Mouse (Mus musculus): ENCODE measurements at regions not wholly inside any gene's neighbourhood (a gene's known extent, or its start where the extent isn't known, plus 50 kb on each side); places are given as distances from the start of the nearest gene placed in this dataset.

- DNase-seq (peak; percentile 72), ATAC-seq (ENCODE audit: insufficient read depth) (peak; percentile 52; the same call in 1 of the 2 replicates)
- no peaks in the 10 kb centered on the region for H3K9me3 ChIP-seq (ENCODE audit: low read depth, low read length)
- no peak overlapping the region for H3K9ac ChIP-seq
- no peak for TF ChIP-seq CTCF (IDR thresholded peaks at IDR 0.05; ENCODE audit: low read depth)
- H3K27ac ChIP-seq (ENCODE audit: low read depth) = no peak overlapping the region
- WGBS = 46% methylated on average over 5 of the region's 5 CpGs
- H3K4me3 ChIP-seq (ENCODE audit: low read depth, low read length) = no peak overlapping the region
- H3K36me3 ChIP-seq (ENCODE audit: insufficient read depth) = no peaks in the 10 kb centered on the region
- H3K4me1 ChIP-seq (ENCODE audit: insufficient read depth) = no peaks in the 10 kb centered on the region
- no peak overlapping the region for H3K4me2 ChIP-seq
- no peaks in the 10 kb centered on the region for H3K27me3 ChIP-seq (ENCODE audit: insufficient read depth, low read length)
These were observed 147.8 kb upstream of the Paip1 start for GRCm38 (mm10) chr13:119280622-119281021.

- Histone ChIP-seq H3K36me3 (ENCODE audit: insufficient read depth) (no peaks in the 10 kb centered on the region), H3K27me3 (ENCODE audit: insufficient read depth, low read length) (no peaks in the 10 kb centered on the region), H3K9me3 (ENCODE audit: low read depth, low read length) (no peaks in the 10 kb centered on the region), H3K9ac (no peak overlapping the region), H3K4me1 (ENCODE audit: insufficient read depth) (no peaks in the 10 kb centered on the region), H3K4me3 (ENCODE audit: low read depth, low read length) (no peak overlapping the region), H3K27ac (ENCODE audit: low read depth) (no peak overlapping the region), H3K4me2 (no peak overlapping the region)
- WGBS = 45% methylated on average over 6 of the region's 6 CpGs
- peak; percentile 86 for DNase-seq
- peak; percentile 54 for ATAC-seq (ENCODE audit: insufficient read depth)
- peak; percentile 79 for TF ChIP-seq CTCF (IDR thresholded peaks at IDR 0.05; ENCODE audit: low read depth)
These were observed 145.0 kb upstream of the Paip1 start for GRCm38 (mm10) chr13:119283448-119283847.

- WGBS = 61% methylated on average over 1 of the region's 1 CpGs
- DNase-seq (no peak), ATAC-seq (ENCODE audit: insufficient read depth) (no peak)
- Histone ChIP-seq H3K36me3 (ENCODE audit: insufficient read depth) (no peaks in the 10 kb centered on the region), H3K27me3 (ENCODE audit: insufficient read depth, low read length) (no peaks in the 10 kb centered on the region), H3K4me2 (no peak overlapping the region), H3K4me3 (ENCODE audit: low read depth, low read length) (no peak overlapping the region), H3K4me1 (ENCODE audit: insufficient read depth) (no peaks in the 10 kb centered on the region), H3K27ac (ENCODE audit: low read depth) (no peak overlapping the region), H3K9me3 (ENCODE audit: low read depth, low read length) (no peaks in the 10 kb centered on the region), H3K9ac (no peak overlapping the region)
- TF ChIP-seq CTCF (IDR thresholded peaks at IDR 0.05; ENCODE audit: low read depth) = no peak
These were observed 119.2 kb upstream of the Paip1 start for GRCm38 (mm10) chr13:119309238-119309637.

- WGBS = 81% methylated on average over 3 of the region's 3 CpGs
- Histone ChIP-seq H3K9me3 (ENCODE audit: low read depth, low read length) (no peaks in the 10 kb centered on the region), H3K4me1 (ENCODE audit: insufficient read depth) (no peaks in the 10 kb centered on the region), H3K36me3 (ENCODE audit: insufficient read depth) (no peaks in the 10 kb centered on the region), H3K27me3 (ENCODE audit: insufficient read depth, low read length) (no peaks in the 10 kb centered on the region), H3K4me2 (no peak overlapping the region), H3K4me3 (ENCODE audit: low read depth, low read length) (no peak overlapping the region), H3K27ac (ENCODE audit: low read depth) (no peak overlapping the region), H3K9ac (no peak overlapping the region)
- DNase-seq = no peak
- no peak for TF ChIP-seq CTCF (IDR thresholded peaks at IDR 0.05; ENCODE audit: low read depth)
- ATAC-seq (ENCODE audit: insufficient read depth) = no peak
These were observed 118.4 kb upstream of the Paip1 start for GRCm38 (mm10) chr13:119310013-119310412.

- Histone ChIP-seq H3K4me3 (ENCODE audit: low read depth, low read length) (no peak overlapping the region), H3K36me3 (ENCODE audit: insufficient read depth) (no peaks in the 10 kb centered on the region), H3K9ac (no peak overlapping the region), H3K9me3 (ENCODE audit: low read depth, low read length) (no peaks in the 10 kb centered on the region), H3K4me2 (no peak overlapping the region), H3K27me3 (ENCODE audit: insufficient read depth, low read length) (no peaks in the 10 kb centered on the region), H3K4me1 (ENCODE audit: insufficient read depth) (no peaks in the 10 kb centered on the region), H3K27ac (ENCODE audit: low read depth) (no peak overlapping the region)
- no peak for ATAC-seq (ENCODE audit: insufficient read depth)
- DNase-seq = peak; percentile 66
- WGBS = 67% methylated on average over 3 of the region's 3 CpGs
- no peak for TF ChIP-seq CTCF (IDR thresholded peaks at IDR 0.05; ENCODE audit: low read depth)
These were observed 114.0 kb upstream of the Paip1 start for GRCm38 (mm10) chr13:119314356-119314755.

GRCm38 (mm10) chr13:119318358-119318757 is 110.0 kb upstream of the Paip1 start:
- peak; percentile 49; the same call in 1 of the 2 replicates for ATAC-seq (ENCODE audit: insufficient read depth)
- no peaks in the 10 kb centered on the region for H3K27me3 ChIP-seq (ENCODE audit: insufficient read depth, low read length)
- H3K36me3 ChIP-seq (ENCODE audit: insufficient read depth) = no peaks in the 10 kb centered on the region
- H3K9me3 ChIP-seq (ENCODE audit: low read depth, low read length) = no peaks in the 10 kb centered on the region
- H3K27ac ChIP-seq (ENCODE audit: low read depth) = no peak overlapping the region
- H3K4me3 ChIP-seq (ENCODE audit: low read depth, low read length) = no peak overlapping the region
- H3K4me2 ChIP-seq = no peak overlapping the region
- no peaks in the 10 kb centered on the region for H3K4me1 ChIP-seq (ENCODE audit: insufficient read depth)
- WGBS = 82% methylated on average over 1 of the region's 1 CpGs
- TF ChIP-seq CTCF (IDR thresholded peaks at IDR 0.05; ENCODE audit: low read depth) = peak; percentile 68
- DNase-seq = peak; percentile 71
- no peak overlapping the region for H3K9ac ChIP-seq

GRCm38 (mm10) chr13:119325510-119325909 is 102.9 kb upstream of the Paip1 start:
- no peaks in the 10 kb centered on the region for H3K27me3 ChIP-seq (ENCODE audit: insufficient read depth, low read length)
- H3K4me2 ChIP-seq = no peak overlapping the region
- H3K4me1 ChIP-seq (ENCODE audit: insufficient read depth) = no peaks in the 10 kb centered on the region; the same call in 1 of the 2 replicates
- no peak for TF ChIP-seq CTCF (IDR thresholded peaks at IDR 0.05; ENCODE audit: low read depth)
- 96% methylated on average over 2 of the region's 2 CpGs for WGBS
- no peak for ATAC-seq (ENCODE audit: insufficient read depth)
- H3K4me3 ChIP-seq (ENCODE audit: low read depth, low read length) = no peak overlapping the region
- H3K36me3 ChIP-seq (ENCODE audit: insufficient read depth) = no peaks in the 10 kb centered on the region
- no peak overlapping the region for H3K27ac ChIP-seq (ENCODE audit: low read depth)
- no peak for DNase-seq
- no peak overlapping the region for H3K9ac ChIP-seq
- no peaks in the 10 kb centered on the region for H3K9me3 ChIP-seq (ENCODE audit: low read depth, low read length)

Measured in lung, embryonic 14.5 days (tissue).